Mouse (Mus musculus): ENCODE results near the gene Spdl1.

The Spdl1 gene
- long read RNA-seq, experiment 1, result 0 reads
- long read RNA-seq, experiment 2, result 0 reads

GRCm38 (mm10) chr11:34833318-34834086, at the start of gene Spdl1:
Gene Spdl1, minus strand, starts transcription at chr11:34833641.
- intact Hi-C loops (cut with DNase I), result no loop called here

DNA sequence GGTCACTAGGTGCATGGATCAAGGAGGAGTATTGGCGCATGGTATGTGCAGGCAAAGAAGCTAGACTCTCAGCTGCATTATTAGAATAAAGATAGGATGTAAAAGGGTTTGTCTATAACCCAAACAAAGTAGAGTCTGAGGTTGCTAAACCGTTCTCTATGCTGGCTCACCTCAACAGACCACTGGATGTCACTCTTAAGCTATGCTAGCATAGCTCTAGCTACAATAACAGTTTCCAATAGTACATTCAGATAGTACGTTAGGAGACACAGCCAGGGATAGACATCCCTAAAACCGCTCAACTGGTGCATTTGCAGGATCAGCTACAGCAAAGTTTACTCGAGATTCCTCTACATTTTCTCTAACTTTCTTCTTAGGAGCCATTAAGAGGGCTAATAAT, 48.1 kb upstream of the Spdl1 start:
- intact Hi-C loops (cut with DNase I), result loop anchor here (5.0 to 10.0 kb wide), 3 partner anchors 236 to 571 kb away; no protein-coding TSS in a partner anchor

DNA sequence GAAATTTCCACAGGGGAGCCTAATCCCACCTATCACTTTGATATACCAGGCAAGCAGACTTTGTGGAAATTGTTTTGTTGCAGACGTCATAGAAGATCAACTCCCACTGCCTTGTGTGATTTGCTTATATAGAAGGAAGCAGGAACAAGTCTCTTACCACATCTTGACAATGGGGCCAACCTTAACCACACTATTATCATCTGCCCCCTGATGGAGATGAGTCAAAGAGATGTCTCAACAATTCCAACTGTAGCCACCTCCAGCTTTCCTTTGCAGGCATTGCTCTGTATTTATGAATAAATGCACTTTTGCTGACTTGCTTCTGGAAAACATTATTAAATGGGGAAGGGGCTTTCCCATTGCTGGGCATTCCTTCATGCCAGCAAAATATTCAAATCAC, 46.2 kb upstream of the Spdl1 start:
- intact Hi-C loops (cut with DNase I), result loop anchor here (5.0 to 10.0 kb wide), 3 partner anchors 238 to 573 kb away; no protein-coding TSS in a partner anchor

- intact Hi-C loops (cut with DNase I), result no loop called here
Measured at GRCm38 (mm10) chr11:34873861-34874260, 40.4 kb upstream of the Spdl1 start.

DNA sequence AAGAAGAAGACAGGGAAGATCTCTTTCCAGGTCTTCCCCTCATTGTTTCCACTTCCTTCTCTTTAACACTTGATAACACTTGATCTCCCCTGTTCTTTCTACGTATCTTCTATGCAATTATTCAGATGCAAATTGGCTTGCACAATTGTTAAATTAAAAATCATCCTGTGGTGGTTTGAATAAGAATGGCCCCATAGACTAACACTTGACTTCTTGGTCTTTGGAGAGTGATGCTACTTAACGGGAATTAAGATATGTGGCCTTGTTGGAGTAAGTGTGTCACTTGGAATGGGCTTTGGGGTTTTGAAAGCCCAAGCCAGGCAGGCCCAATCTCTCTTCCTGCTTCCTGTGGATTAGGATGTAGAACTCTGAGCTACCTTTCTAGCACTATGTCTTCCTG, 39.0 kb upstream of the Spdl1 start:
- intact Hi-C loops (cut with DNase I), result no loop called here

DNA sequence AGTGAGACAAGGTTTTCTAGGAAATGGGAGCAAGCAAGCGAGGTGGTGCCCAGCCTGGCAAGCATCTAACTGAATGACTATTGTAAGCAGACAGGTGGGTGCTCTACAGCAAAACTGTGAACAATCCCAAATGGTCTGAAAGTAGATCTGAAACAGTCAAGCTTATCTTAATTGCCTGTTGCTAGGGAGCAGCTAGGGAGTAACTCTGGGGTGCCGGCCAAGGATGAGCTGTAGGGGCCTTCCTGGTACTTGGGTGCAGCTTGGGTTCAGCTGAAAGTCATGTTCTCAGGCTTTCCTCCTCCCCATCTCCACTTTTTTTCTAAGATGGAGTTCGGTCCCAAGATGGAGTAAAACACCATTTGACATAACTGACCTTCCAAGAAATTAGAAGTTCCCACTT, 38.5 kb upstream of the Spdl1 start:
- intact Hi-C loops (cut with DNase I), result no loop called here

DNA sequence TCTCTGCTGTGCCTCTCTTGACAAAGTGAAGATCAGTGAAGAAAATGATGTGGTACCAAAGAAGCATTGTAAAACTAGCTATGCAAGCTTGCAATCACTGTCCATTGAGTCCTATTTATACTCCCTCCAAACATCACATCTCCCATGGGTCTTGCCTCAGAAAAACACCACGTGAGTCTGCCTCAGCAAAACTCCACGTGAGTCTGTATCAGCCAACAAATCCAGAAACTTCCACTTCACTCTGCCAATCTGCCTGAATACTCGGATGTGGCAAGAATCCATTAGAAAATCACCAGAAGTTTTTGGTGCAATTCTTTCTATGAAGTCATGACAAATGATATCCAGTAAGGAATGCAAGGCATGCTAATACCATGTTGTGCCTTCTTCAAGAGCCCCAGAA, 38.0 kb upstream of the Spdl1 start:
- intact Hi-C loops (cut with DNase I), result no loop called here

- intact Hi-C loops (cut with DNase I), result no loop called here
Measured at GRCm38 (mm10) chr11:34868626-34869025, 35.2 kb upstream of the Spdl1 start.

DNA sequence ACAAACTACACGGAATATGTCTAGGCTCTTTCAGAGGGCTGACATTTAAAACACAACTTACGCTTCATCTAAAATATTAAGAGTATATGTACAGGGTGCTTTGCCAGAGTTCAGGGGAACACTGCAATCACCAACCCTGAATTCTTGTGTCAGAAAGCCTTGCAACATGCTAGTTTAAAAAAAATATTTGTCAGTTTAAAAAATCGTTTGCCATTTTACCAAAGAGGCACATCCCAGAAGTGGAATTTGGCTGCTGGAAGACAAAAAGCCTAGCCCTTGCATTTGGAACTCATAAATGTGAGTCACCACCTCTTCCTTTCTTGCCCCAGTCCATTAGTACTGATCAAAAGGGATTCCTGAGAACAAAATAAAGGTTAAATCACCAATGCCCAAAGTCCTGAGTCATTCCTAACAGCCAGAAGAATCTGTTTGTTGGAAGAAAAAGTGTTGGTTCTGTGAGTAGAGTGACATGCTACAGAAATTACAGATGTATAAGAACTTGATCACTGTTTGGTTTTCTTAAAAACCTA, 32.4 kb upstream of the Spdl1 start:
- intact Hi-C loops (cut with DNase I), result no loop called here

DNA sequence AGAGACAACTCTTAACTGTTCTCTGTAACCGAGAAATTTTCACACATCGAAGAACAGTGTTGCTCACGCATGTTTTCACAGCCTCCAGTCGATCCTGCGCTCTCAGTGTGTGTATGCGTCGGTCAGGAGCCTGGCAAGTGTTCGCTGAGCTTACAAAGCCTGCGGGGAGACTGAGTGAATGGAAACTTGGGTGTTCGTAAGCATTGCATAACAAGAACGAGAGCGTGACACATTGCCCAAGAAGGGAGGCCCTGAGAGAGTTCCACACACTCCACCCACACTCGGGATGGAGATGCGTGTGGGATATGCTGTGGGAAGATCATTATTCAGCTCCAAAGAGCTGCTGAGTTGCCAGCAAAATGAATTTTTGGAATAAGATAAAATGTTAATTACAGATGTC, 31.7 kb upstream of the Spdl1 start:
- intact Hi-C loops (cut with DNase I), result no loop called here

DNA sequence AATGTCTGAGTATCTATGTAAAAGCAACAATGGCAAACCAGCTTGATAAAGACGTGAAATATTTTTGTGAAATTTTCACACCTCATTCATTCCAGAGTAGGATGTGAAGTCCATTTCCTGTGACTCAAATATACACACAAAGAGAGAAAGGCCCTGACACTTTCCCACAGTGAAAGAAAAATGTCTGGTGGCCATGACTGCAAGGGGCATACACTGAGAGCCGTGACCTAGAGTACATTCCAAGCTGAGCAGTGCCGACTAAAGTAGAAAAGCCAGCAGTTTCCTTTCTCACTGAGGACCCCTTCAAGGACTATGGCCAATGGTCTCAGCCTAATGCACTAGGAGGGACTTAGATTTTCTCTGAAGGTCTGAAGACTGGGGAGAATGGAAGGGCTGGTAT, 23.2 kb upstream of the Spdl1 start:
- intact Hi-C loops (cut with DNase I), result no loop called here

DNA sequence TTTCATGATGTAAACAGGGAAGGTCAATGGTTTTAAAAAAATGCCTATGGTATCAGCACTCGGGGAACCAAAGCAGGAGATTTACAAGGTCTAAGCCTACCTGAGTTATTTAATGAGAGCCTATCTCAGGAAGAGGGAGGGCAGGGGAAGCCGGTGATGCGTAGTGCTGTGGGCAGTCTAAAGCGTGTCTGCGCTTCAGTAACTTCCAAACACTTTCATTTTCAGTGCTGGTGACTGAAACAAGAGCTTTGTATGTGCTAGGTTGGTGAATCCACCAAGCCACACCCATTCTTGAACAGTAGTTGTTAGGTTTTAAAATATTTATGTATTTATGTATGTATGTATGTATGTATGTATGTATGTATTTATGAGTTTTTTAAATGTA, 12.8 kb upstream of the Spdl1 start:
- intact Hi-C loops (cut with DNase I), result loop anchor here (10.0 kb wide), 2 partner anchors 819 to 849 kb away; no protein-coding TSS in a partner anchor

DNA sequence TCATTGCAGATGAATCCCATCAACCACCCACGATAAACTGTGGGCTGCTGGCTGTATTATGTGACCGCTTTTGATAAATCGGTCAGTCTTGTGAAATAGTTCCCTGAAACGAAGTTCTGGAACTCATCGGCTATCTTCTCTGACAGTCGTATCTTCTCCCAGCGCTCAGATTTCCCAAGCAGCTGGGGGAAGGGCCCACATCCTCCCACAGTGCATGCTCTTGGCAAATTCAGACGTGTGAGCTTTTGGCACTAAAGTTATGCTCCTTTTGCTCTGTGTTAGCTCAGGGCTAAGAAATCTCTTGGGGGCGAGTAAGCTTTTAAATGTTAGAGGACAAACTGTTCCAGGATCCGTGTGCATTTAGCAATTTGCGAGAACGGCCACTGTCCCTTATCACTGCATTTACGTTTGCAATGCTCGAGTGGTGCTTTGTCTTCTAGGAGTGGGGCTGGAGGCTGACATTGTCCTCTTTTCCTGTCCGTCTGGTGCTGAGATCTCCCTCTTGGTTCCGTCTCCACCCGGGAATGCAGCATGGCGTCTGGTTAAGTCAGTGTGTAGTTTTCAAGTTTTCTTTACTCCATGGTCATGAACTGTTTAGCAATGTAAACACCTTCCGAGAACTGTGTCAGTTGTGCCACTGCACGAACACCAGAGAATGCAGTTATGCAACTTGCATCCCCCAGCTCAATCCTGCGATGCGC, 12.3 kb upstream of the Spdl1 start:
- intact Hi-C loops (cut with DNase I), result loop anchor here (10.0 kb wide), 2 partner anchors 819 to 849 kb away; no protein-coding TSS in a partner anchor

- intact Hi-C loops (cut with DNase I), result loop anchor here (5.0 to 10.0 kb wide), 4 partner anchors 569 to 851 kb away; no protein-coding TSS in a partner anchor
Measured at GRCm38 (mm10) chr11:34843517-34843916, 10.1 kb upstream of the Spdl1 start.

DNA sequence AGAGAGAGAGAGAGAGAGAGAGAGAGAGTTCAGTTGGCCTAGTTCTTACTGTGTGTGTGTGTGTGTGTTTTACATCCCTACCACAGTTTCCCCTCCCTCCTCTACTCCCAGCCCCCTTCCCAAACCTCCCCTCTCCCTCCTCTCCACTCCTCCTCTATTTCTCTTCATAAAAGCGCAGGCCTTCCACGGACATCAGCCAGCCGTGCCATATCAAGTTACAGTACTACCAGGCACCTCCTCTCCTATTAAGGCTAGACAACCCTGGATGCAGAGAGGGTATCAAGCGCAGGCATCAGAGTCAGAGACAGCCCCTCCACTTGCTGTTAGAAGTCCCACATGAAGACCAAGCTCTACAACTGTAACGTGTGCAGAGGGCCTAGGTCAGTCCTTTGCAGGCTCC, 6.8 kb upstream of the Spdl1 start:
- intact Hi-C loops (cut with DNase I), result loop anchor here (5.0 to 10.0 kb wide), 4 partner anchors 572 to 855 kb away; no protein-coding TSS in a partner anchor

- intact Hi-C loops (cut with DNase I), result no loop called here
Measured at GRCm38 (mm10) chr11:34839051-34839450, 5.6 kb upstream of the Spdl1 start.

DNA sequence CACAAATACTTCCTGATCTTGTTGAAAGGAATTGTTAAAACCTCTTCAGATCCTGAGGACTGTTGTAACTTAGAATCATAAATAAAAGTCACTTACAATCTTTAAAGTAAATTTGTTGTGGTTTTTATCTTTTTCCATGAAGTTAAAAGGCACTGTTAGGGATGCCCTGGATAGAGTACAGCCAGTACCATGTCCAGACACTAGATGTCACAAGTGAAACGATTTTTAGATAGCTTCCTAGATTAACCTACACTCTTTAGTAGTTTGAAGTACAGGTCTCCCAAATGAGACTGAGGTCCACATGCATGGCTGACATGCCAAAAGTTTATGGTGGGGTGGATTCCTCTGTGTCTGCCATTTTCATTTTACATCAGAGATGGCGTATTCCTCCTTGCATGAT, 2.8 kb upstream of the Spdl1 start:
- intact Hi-C loops (cut with DNase I), result no loop called here

DNA sequence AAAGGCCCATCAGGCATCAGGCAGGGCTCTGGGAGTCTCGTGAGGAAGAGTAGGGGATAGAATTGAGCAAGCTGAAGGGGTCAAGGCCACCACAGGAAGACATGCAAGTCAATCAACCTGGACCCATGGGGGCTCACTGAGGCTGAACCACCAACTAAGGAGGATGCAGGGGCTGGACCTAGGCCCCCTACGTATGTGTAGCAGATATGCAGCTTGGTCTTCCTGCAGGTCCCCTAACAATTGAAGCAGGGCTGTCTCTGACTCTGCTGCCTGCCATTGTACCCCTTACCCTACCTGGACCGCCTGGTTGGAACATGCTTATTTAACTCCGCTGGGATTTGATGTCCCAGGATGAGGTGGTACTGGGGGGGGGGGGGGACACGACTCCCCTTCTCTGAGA, 763 bp downstream of the Spdl1 start:
- intact Hi-C loops (cut with DNase I), result no loop called here

GRCm38 (mm10) chr11:34827803-34828202, 5.6 kb downstream of the Spdl1 start:
- intact Hi-C loops (cut with DNase I), result no loop called here

- intact Hi-C loops (cut with DNase I), result no loop called here
Measured at GRCm38 (mm10) chr11:34826940-34827339, 6.5 kb downstream of the Spdl1 start.

DNA sequence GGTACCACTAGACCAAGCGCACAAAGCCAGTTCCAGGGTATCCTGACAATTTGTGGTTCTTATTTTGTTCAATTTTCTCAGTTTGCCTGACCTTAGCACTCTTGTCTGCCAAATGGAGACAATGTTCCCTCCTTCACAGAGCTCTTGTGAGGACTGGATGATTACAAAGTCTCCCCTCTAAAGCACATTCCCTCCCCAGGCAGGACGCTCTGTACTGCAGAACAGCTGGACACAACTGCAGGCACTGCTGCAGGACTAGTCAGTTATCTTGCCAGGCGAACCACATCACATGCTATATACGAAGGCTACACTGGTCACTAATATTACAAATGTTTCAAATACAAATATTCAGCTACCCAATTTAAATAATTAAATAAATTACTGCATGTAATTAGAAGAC, 8.7 kb downstream of the Spdl1 start:
- intact Hi-C loops (cut with DNase I), result no loop called here

DNA sequence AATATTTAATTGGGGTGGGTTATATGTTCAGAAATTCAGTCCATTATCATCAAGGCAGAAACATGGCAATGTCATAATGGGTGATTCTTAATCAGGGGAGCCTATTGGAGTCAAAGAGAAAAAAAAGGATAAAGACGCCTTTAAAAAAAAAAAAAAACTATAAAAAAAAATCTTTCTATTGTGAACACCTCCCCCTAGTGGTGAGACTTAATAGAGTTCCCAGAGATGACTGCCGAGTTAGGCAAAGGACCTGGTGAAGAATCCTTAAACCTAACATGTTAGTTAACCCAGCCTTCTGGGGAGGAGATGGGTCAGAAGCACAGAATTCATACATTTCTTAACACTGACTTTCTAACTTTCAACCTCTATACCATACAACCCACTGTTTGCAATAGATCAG, 18.7 kb downstream of the Spdl1 start:
- intact Hi-C loops (cut with DNase I), result loop anchor here (5.0 to 10.0 kb wide), 3 partner anchors 497 to 660 kb away; no protein-coding TSS in a partner anchor

Measured in adrenal gland (tissue).